Mouse (Mus musculus) cerebral cortex, adult 2 months (tissue): ENCODE data around the gene 1700024G13Rik.

Experiments
- WGBS: fragments of 180-500 bp; shearing (Covaris S2); methylation state at CpG from one replicate; pipeline ENCODE4 v1.1.7; 2018; 5-methylcytosine and 5-hydroxymethylcytosine counted together

Gene 1700024G13Rik

GRCm38 (mm10) chr14:32388196-32388595, at the start of gene 1700024G13Rik:
1700024G13Rik (minus strand) TSS chr14:32388391.
- 30% methylated on average over 13 of the region's 13 CpGs for WGBS

- 47% methylated on average over 5 of the region's 5 CpGs for whole genome bisulfite sequencing
These were observed 49.2 kb upstream of the 1700024G13Rik start for GRCm38 (mm10) chr14:32437352-32437793.

- 69% methylated on average over 8 of the region's 8 CpGs for WGBS
These were observed 40.9 kb upstream of the 1700024G13Rik start for GRCm38 (mm10) chr14:32429030-32429602.

- 70% methylated on average over 7 of the region's 7 CpGs for WGBS
These were observed 35.8 kb upstream of the 1700024G13Rik start for GRCm38 (mm10) chr14:32423946-32424345.

GRCm38 (mm10) chr14:32418747-32419146, 30.6 kb upstream of the 1700024G13Rik start:
- WGBS = 86% methylated on average over 11 of the region's 11 CpGs

- 69% methylated on average over 5 of the region's 5 CpGs for WGBS
These were observed 23.9 kb upstream of the 1700024G13Rik start for GRCm38 (mm10) chr14:32412075-32412474.

- 94% methylated on average over 5 of the region's 5 CpGs for WGBS
These were observed 21.9 kb upstream of the 1700024G13Rik start for GRCm38 (mm10) chr14:32410084-32410483.

GRCm38 (mm10) chr14:32405399-32405798, 17.2 kb upstream of the 1700024G13Rik start:
- 60% methylated on average over 1 of the region's 1 CpGs for WGBS

- 28% methylated on average over 15 of the region's 15 CpGs for WGBS
These were observed 6.6 kb downstream of the 1700024G13Rik start for GRCm38 (mm10) chr14:32381619-32382018.

- 23% methylated on average over 7 of the region's 7 CpGs for WGBS
These were observed 7.1 kb downstream of the 1700024G13Rik start for GRCm38 (mm10) chr14:32381066-32381465.

GRCm38 (mm10) chr14:32380099-32380480, 8.1 kb downstream of the 1700024G13Rik start:
- 60% methylated on average over 3 of the region's 3 CpGs for WGBS

- WGBS = 43% methylated on average over 22 of the region's 22 CpGs
These were observed 8.6 kb downstream of the 1700024G13Rik start for GRCm38 (mm10) chr14:32379395-32380098.

- WGBS = 92% methylated on average over 2 of the region's 2 CpGs
These were observed 15.7 kb downstream of the 1700024G13Rik start for GRCm38 (mm10) chr14:32372510-32372909.

GRCm38 (mm10) chr14:32369756-32370155, 18.4 kb downstream of the 1700024G13Rik start:
- 68% methylated on average over 7 of the region's 7 CpGs for WGBS

GRCm38 (mm10) chr14:32364359-32364758, 23.8 kb downstream of the 1700024G13Rik start:
- 69% methylated on average over 7 of the region's 7 CpGs for WGBS

- 39% methylated on average over 6 of the region's 6 CpGs for WGBS
These were observed 36.8 kb downstream of the 1700024G13Rik start for GRCm38 (mm10) chr14:32351181-32351920.

GRCm38 (mm10) chr14:32347307-32347706, 40.9 kb downstream of the 1700024G13Rik start:
- 93% methylated on average over 9 of the region's 9 CpGs for whole genome bisulfite sequencing

- 84% methylated on average over 9 of the region's 10 CpGs for WGBS
These were observed 43.5 kb downstream of the 1700024G13Rik start for GRCm38 (mm10) chr14:32344694-32345093.

- WGBS = 91% methylated on average over 7 of the region's 7 CpGs
These were observed 44.0 kb downstream of the 1700024G13Rik start for GRCm38 (mm10) chr14:32344176-32344575.

GRCm38 (mm10) chr14:32341823-32342222, 46.4 kb downstream of the 1700024G13Rik start:
- 98% methylated on average over 7 of the region's 7 CpGs for WGBS

GRCm38 (mm10) chr14:32336547-32336946, 51.6 kb downstream of the 1700024G13Rik start:
- 75% methylated on average over 11 of the region's 11 CpGs for WGBS

GRCm38 (mm10) chr14:32336021-32336420, 52.2 kb downstream of the 1700024G13Rik start:
- 57% methylated on average over 6 of the region's 6 CpGs for WGBS
